Mouse (Mus musculus) CH12.LX (cell line): ENCODE data around the gene Ndufb3.

Experiments
- CTCF ChIP-seq, 2 experiments: IDR thresholded peaks in 1 of 2; conservative IDR thresholded peaks in 1 of 2; 2 replicates each; pipeline ENCODE4 v1.5.1; 2011 to 2012; ENCODE audit warnings: low read depth in 2 of 2, low read length in 2 of 2, improper control_type of control experiment in 1 of 2, inconsistent platforms in 1 of 2, mild to moderate bottlenecking in 1 of 2, moderate library complexity in 1 of 2
- EP300 ChIP-seq: IDR thresholded peaks from 2 replicates; pipeline ENCODE4 v1.6.1; 2011; ENCODE audit warnings: low read length, improper control_type of control experiment
- MAFK ChIP-seq: IDR thresholded peaks from 2 replicates; pipeline ENCODE4 v1.6.1; 2011; ENCODE audit warnings: low read length, improper control_type of control experiment; ENCODE audit not compliant: insufficient replicate concordance
- POLR2A ChIP-seq: IDR thresholded peaks from 2 replicates; pipeline ENCODE4 v1.6.1; 2011; ENCODE audit warnings: low read depth, mild to moderate bottlenecking, improper control_type of control experiment, low read length
- USF1 ChIP-seq: IDR thresholded peaks from 2 replicates; pipeline ENCODE4 v1.6.1; 2014; ENCODE audit warnings: low read depth, mild to moderate bottlenecking, inconsistent platforms, low read length, improper control_type of control experiment
- ZC3H11A ChIP-seq: IDR thresholded peaks from 2 replicates; pipeline ENCODE4 v1.6.1; 2012; ENCODE audit warnings: low read depth, mild to moderate bottlenecking, inconsistent platforms, low read length, improper control_type of control experiment
- ZMIZ1 ChIP-seq: IDR thresholded peaks from 2 replicates; pipeline ENCODE4 v1.6.1; 2012; ENCODE audit warnings: low read depth, mild to moderate bottlenecking, inconsistent platforms, low read length, improper control_type of control experiment
- ZNF384 ChIP-seq: IDR thresholded peaks from 2 replicates; pipeline ENCODE4 v1.6.1; 2012; ENCODE audit warnings: low read depth, low read length, improper control_type of control experiment, inconsistent platforms

- TF ChIP-seq ZC3H11A = no peak
- no peak for TF ChIP-seq POLR2A
- no peak for TF ChIP-seq CTCF (conservative IDR thresholded peaks at IDR 0.05 in 1 of 2, IDR thresholded peaks at IDR 0.05 in 1 of 2; ENCODE audit: low read depth in 2 of 2, low read length in 2 of 2)
- no peak for TF ChIP-seq MAFK
- no peak for TF ChIP-seq ZNF384
- no peak for TF ChIP-seq USF1
- no peak for TF ChIP-seq ZMIZ1
- TF ChIP-seq EP300 = no peak
Observed at GRCm38 (mm10) chr1:58610611-58611010, 24.4 kb downstream of the Ndufb3 start.
